Mouse (Mus musculus) skeletal muscle tissue, adult 2 months (tissue): Measurements from ENCODE around the gene Mapk8.

Experiments
- DNase-seq: peaks from one replicate; pipeline ENCODE4 v3.0.0-alpha.2; 2012; ENCODE audit warnings: low read depth, low spot score

Gene Mapk8

GRCm38 (mm10) chr14:33398065-33398860, 48.7 kb downstream of the Mapk8 start:
- no peak for DNase-seq

- no peak for DNase-seq
These were observed 66.0 kb downstream of the Mapk8 start for GRCm38 (mm10) chr14:33380830-33381457.

GRCm38 (mm10) chr14:33378723-33379122, 68.2 kb downstream of the Mapk8 start:
- DNase-seq, result no peak

- no peak for DNase-seq
These were observed 69.7 kb downstream of the Mapk8 start for GRCm38 (mm10) chr14:33377211-33377610.

- no peak for DNase-seq
These were observed 72.9 kb downstream of the Mapk8 start for GRCm38 (mm10) chr14:33374089-33374488.

GRCm38 (mm10) chr14:33373271-33373670, 73.7 kb downstream of the Mapk8 start:
- DNase-seq, result no peak

- peak; percentile 49 for DNase-seq
These were observed 75.7 kb downstream of the Mapk8 start for GRCm38 (mm10) chr14:33371248-33371647.

GRCm38 (mm10) chr14:33370056-33370455, 76.9 kb downstream of the Mapk8 start:
- DNase-seq, result no peak

GRCm38 (mm10) chr14:33369375-33369774, 77.6 kb downstream of the Mapk8 start:
- DNase-seq, result no peak

GRCm38 (mm10) chr14:33366891-33367777, 79.8 kb downstream of the Mapk8 start:
- DNase-seq, result no peak

- DNase-seq, result no peak
These were observed 82.9 kb downstream of the Mapk8 start for GRCm38 (mm10) chr14:33364061-33364460.

- DNase-seq, result no peak
These were observed 83.3 kb downstream of the Mapk8 start for GRCm38 (mm10) chr14:33363611-33364010.

- no peak for DNase-seq
These were observed 84.2 kb downstream of the Mapk8 start for GRCm38 (mm10) chr14:33362807-33363206.

- DNase-seq, result no peak
These were observed 84.8 kb downstream of the Mapk8 start for GRCm38 (mm10) chr14:33362122-33362521.

- DNase-seq, result no peak
These were observed 85.4 kb downstream of the Mapk8 start for GRCm38 (mm10) chr14:33361546-33361945.

GRCm38 (mm10) chr14:33358891-33359290, 88.1 kb downstream of the Mapk8 start:
- no peak for DNase-seq

GRCm38 (mm10) chr14:33357600-33358368, 89.2 kb downstream of the Mapk8 start:
- DNase-seq, result no peak

GRCm38 (mm10) chr14:33355276-33355675, 91.7 kb downstream of the Mapk8 start:
- DNase-seq, result no peak

- DNase-seq, result no peak
These were observed 94.1 kb downstream of the Mapk8 start for GRCm38 (mm10) chr14:33352890-33353289.

- peak; percentile 70 for DNase-seq
These were observed 94.8 kb downstream of the Mapk8 start for GRCm38 (mm10) chr14:33351984-33352722.

- no peak for DNase-seq
These were observed 95.9 kb downstream of the Mapk8 start for GRCm38 (mm10) chr14:33351019-33351418.
